15 mouse cellular contexts compared by ENCODE assay signal in the genomic region with DNA sequence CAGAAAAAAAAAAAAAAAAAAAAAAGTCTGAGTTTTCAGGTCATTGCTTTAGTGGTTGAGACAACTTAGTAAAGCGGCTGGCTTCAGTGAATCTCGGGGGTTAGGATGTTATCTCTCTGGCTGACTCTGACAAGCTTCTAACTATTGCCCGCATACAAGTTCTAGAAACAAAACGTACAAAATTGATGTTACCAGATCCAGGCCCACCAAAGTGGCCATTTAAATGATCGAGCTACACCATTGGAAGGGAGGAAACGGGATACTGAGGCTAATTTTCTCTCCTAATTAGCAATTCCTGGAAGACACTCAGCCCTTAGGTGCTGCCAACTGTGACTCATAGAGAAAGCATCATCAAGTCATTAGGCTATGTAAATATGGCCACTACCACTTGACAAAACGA.
"Had no signal": no experiment of that assay in that cellular context is flagged by ENCODE, and none has a peak within 500 bp of the region (broad histone marks: within the 10 kb centered on the region; RNA-seq: fewer than 3 reads in every experiment).

No protein-coding gene starts in this region.

- DNase-seq: retina, postnatal 1 day; right cerebral cortex, adult 18-20 months; right cerebral cortex, postnatal 14 days; right cerebral cortex, postnatal 25 days; right cerebral cortex, postnatal 4 days; spleen, adult 18-20 months; thymus, adult 2 months; thymus, postnatal 14 days; thymus, postnatal 25 days; thymus, postnatal 36 days; thymus, postnatal 4 days had no signal

- H3K4me2 ChIP-seq: neural tube, embryonic 13.5 days; neural tube, embryonic 15.5 days; stomach, embryonic 15.5 days had no signal

- H3K36me3 ChIP-seq: neural tube, embryonic 13.5 days; neural tube, embryonic 15.5 days; stomach, embryonic 15.5 days had no signal

- H3K27me3 ChIP-seq: neural tube, embryonic 13.5 days; neural tube, embryonic 15.5 days; stomach, embryonic 15.5 days had no signal

- H3K4me3 ChIP-seq: neural tube, embryonic 13.5 days; neural tube, embryonic 15.5 days; stomach, embryonic 15.5 days had no signal

- H3K9me3 ChIP-seq: neural tube, embryonic 13.5 days; neural tube, embryonic 15.5 days; stomach, embryonic 15.5 days had no signal

- H3K4me1 ChIP-seq: neural tube, embryonic 13.5 days; neural tube, embryonic 15.5 days; stomach, embryonic 15.5 days had no signal

- H3K27ac ChIP-seq: neural tube, embryonic 13.5 days; neural tube, embryonic 15.5 days; stomach, embryonic 15.5 days; stomach, postnatal 0 days had no signal

- H3K9ac ChIP-seq: neural tube, embryonic 13.5 days; neural tube, embryonic 15.5 days; stomach, embryonic 15.5 days had no signal
